Mouse (Mus musculus) gastrocnemius, adult 8-10 months (tissue): ENCODE measurements around the gene Mrpl52. TPM values are rescaled to one million over a fixed set of nuclear protein-coding genes. Genes with fewer than 3 reads are reported as not detected.

Experiments
- DNase-seq, 2 experiments: peaks; one replicate each; pipeline ENCODE4 v3.0.0; 2022; ENCODE audit warnings: low spot score in 2 of 2
- total RNA-seq, 4 experiments: library from RNA; stranded (reverse); gene quantifications; 2 replicates each; pipeline ENCODE4 v1.2.4; 2022

Gene Mrpl52
- total RNA-seq, 4 experiments from 2014 or later = 104 to 126 (median 117) TPM

DNA sequence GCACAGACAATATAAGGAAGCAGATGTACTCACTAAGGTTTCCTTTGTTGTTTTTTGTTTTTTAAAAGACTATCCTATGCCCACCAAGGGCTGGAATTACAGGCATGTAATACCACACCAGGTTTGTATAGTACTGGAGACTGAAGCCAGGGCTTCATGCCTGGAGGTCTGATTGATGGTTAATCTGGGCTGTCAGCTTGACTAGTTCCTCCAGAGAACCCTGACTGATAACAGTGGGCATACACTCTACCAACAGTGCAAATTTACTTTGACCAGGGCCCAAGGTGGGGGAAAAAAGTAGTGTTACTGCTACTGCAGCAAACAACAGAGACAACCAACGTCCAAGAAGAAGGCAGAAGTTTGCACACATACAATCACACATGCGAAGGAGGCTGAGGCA, 44.8 kb downstream of the Mrpl52 start:
- DNase-seq = no peak

DNA sequence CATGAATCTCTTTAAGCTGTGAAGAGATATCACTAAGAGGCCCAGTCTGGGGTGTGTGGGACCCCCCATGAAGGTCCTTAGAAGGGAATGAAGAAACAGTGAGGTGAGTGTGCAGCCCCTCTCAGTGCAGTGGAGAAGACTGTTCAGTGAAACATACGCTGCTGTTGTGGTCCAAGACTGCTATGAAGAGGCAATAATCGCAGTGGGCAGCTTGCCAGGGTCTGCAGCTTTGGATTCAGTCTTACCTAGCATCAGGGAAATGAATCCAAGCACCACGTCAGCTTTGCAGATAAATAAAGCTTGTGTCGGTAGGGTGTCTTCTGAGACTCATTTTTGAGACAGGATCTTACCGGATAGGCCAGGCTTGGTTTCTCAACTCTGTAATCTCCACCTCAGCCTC, 46.0 kb downstream of the Mrpl52 start:
- no peak for DNase-seq

DNA sequence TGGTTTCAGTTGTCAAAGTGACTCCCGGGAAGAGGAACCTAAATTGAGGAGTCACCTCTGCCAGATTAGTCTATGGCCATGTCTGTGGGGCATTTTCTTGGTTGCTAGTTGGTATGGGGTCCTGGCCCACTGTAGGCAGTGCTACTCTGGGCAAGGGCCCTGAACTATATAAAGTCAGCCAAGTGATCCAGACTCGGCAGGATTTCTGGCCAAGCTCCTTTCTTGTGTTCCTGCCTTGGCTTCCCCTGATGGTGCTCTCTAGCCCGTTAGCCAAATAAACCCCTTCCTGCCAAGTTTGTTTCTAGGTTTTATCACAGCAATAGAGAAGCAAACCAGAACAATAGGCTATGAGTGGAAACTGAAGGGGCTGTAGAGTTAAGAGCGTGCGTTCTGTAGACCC, 48.0 kb downstream of the Mrpl52 start:
- no peak for DNase-seq

DNA sequence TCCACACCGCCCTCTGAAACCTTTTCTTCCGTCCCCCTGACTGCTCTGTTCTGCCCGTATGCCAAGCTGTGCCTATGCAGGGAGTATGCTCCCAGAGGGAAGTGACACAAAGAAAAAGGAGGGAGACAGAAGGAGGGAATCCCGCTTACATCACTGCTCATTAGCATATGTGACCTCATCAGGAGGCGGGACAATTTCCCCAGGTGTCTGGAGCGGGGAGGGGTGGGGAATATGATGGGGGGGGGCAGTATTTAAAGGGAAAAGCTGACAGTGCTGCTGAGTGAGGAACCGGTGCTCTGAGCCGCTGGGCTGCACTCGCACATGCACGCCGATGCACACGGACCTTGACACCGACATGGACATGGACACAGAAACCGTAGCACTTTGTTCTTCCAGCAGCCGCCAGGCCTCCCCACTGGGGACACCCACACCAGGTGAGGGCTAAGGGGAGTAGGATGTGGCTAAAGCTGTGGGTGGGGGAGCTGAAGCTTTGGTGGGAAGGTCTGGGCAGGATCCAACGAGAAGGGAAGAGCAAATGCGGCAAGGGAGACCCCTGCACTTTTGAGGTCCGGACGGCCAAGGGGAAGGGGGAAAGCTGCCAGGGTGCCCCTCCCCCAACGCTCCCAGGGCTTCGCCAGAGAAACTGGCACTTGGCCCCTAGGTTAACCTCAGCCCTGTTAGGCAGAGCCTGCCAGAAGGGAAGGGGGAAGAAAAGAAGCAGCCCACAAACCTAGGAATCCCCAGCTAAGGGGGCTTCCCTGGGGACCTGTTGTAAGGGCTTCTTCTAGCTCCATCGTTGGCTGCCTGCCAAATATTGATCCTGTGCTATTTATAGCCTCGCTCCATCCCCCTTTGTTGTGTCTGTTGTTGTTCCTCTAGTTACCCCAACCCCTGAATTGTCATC, 49.5 kb downstream of the Mrpl52 start, which contains the start of gene Rem2:
Gene Rem2 (plus strand): TSS at position 160 of the 904 bp plus-strand sequence.
- DNase-seq = no peak

DNA sequence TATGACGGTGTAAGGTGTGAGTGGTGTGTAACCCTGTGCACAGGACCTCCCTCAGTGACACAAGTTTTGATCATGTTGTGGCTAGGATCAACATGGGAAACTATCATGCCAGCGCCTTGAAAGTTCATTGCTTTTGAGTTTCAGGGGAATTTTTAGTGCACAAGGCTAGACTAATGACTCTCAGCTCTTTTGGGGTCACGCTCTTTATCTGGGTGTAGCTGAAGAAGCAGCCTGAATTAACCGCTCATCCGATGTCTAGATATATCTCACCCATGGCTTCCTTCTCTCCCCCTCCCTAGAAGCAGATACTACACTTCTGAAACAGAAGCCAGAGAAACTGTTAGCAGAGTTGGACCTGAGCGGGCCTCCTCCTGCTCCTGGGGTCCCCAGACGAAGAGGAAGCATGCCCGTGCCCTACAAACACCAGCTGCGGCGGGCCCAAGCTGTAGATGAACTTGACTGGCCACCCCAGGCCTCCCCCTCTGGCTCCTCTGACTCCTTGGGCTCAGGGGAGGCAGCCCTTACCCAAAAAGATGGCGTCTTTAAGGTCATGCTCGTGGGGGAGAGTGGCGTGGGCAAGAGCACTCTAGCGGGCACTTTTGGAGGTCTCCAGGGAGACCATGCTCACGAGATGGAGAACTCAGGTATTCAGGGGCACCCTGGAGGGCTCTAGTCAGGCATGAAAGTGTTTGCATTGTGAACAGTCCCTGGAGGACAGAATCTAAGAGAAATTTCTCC, 50.6 kb downstream of the Mrpl52 start:
- DNase-seq = no peak

Other genes starting within 250 kb of the Mrpl52 start
- 10 to 100 TPM; 66.1 to 73.7 (median 72.3) TPM for gene Dad1, start 172.8 kb upstream of the Mrpl52 start, total RNA-seq
- gene Abhd4, start 172.7 kb upstream of the Mrpl52 start, total RNA-seq = 10 to 100 TPM; 16.0 to 21.9 (median 19.6) TPM
- not detected for gene Olfr49, start 142.0 kb upstream of the Mrpl52 start, total RNA-seq
- 10 to 100 TPM; 39.6 to 46.8 (median 44.1) TPM for gene Oxa1l, start 66.1 kb upstream of the Mrpl52 start, total RNA-seq
- 1 to 10 TPM in 2 of 4 experiments, under 1 TPM in 2; 0.46 to 1.9 (median 0.89) TPM for gene Slc7a7, start 9.1 kb upstream of the Mrpl52 start, total RNA-seq
- 1 to 10 TPM; 2.8 to 6.3 (median 3.7) TPM for gene Mmp14, start 4.7 kb downstream of the Mrpl52 start, total RNA-seq
- gene Lrp10, start 37.2 kb downstream of the Mrpl52 start, total RNA-seq = 10 to 100 TPM; 23.5 to 34.0 (median 29.5) TPM
- gene Rem2, start 49.2 kb downstream of the Mrpl52 start, total RNA-seq = not detected
- 10 to 100 TPM; 31.0 to 35.9 (median 32.5) TPM for gene Prmt5, start 90.6 kb downstream of the Mrpl52 start, total RNA-seq
- gene Haus4, start 127.7 kb downstream of the Mrpl52 start, total RNA-seq = 1 to 10 TPM; 1.6 to 3.5 (median 3.1) TPM
- gene Ajuba, start 150.6 kb downstream of the Mrpl52 start, total RNA-seq = 1 to 10 TPM in 2 of 4 experiments, under 1 TPM in 2; 0.87 to 1.8 (median 1.3) TPM
- gene 4931414P19Rik, start 179.1 kb downstream of the Mrpl52 start, total RNA-seq = 1 to 10 TPM; 2.0 to 2.8 (median 2.6) TPM
- 100 to 1,000 TPM; 183 to 192 (median 187) TPM for gene Psmb5, start 191.1 kb downstream of the Mrpl52 start, total RNA-seq
- not detected for gene Psmb11, start 194.5 kb downstream of the Mrpl52 start, total RNA-seq
- not detected for gene Gm17606, start 214.0 kb downstream of the Mrpl52 start, total RNA-seq
- under 1 TPM in 2 of 4 experiments, not detected in 2; 0.08 to 0.12 TPM for gene Cdh24, start 214.5 kb downstream of the Mrpl52 start, total RNA-seq